In genomic region chr1:77754326-77754725, GRCm38 (mm10) we compare ENCODE assay signal across 20 mouse cellular contexts.
DNase-seq lines count a peak whose midpoint lies in the region.
"Had no signal": no experiment of that assay in that cellular context is flagged by ENCODE, and none has a peak within 500 bp of the region (broad histone marks: within the 10 kb centered on the region; RNA-seq: fewer than 3 reads in every experiment).

No protein-coding gene starts in this region.

- intact Hi-C loops in heart, postnatal 10 days (cut with DNase I) = no loop called here

- no peaks in the 10 kb centered on the region for H3K27me3 ChIP-seq in heart, embryonic 10.5 days (ENCODE audit: insufficient read depth, poor library complexity, severe bottlenecking)
- H3K27me3 ChIP-seq: forebrain, embryonic 15.5 days; hindbrain, embryonic 13.5 days; limb, embryonic 13.5 days; liver, embryonic 13.5 days had no signal

- no peaks in the 10 kb centered on the region for H3K36me3 ChIP-seq in heart, embryonic 10.5 days
- H3K36me3 ChIP-seq: embryonic facial prominence, embryonic 10.5 days; forebrain, embryonic 15.5 days; G1E; hindbrain, embryonic 13.5 days; limb, embryonic 13.5 days; liver, embryonic 13.5 days had no signal

- H3K27ac ChIP-seq in heart, embryonic 10.5 days = no peak overlapping the region
- H3K27ac ChIP-seq: embryonic facial prominence, embryonic 10.5 days; forebrain, embryonic 15.5 days; hindbrain, embryonic 13.5 days; limb, embryonic 13.5 days; liver, embryonic 13.5 days; stomach, postnatal 0 days had no signal

- 81% methylated on average over 3 of the region's 3 CpGs for WGBS in heart, embryonic 10.5 days

- H3K4me1 ChIP-seq in heart, embryonic 10.5 days = no peaks in the 10 kb centered on the region
- H3K4me1 ChIP-seq: embryonic facial prominence, embryonic 10.5 days; forebrain, embryonic 15.5 days; hindbrain, embryonic 13.5 days; limb, embryonic 13.5 days; liver, embryonic 13.5 days had no signal

- H3K4me3 ChIP-seq in heart, embryonic 10.5 days = no peak overlapping the region
- H3K4me3 ChIP-seq: embryonic facial prominence, embryonic 10.5 days; forebrain, embryonic 15.5 days; hindbrain, embryonic 13.5 days; limb, embryonic 13.5 days; liver, embryonic 13.5 days had no signal

- H3K9me3 ChIP-seq in heart, embryonic 10.5 days = no peaks in the 10 kb centered on the region
- H3K9me3 ChIP-seq: embryonic facial prominence, embryonic 10.5 days; forebrain, embryonic 15.5 days; liver, embryonic 13.5 days had no signal

- peak; percentile 68 for DNase-seq in heart, adult 8-10 months (ENCODE audit: low spot score)
- no peak for DNase-seq in heart, embryonic 10.5 days (ENCODE audit: low spot score)
- DNase-seq in kidney, postnatal 36 days = peak; percentile 4 to 5
- no peak for DNase-seq in kidney, adult 8-10 months
- DNase-seq in heart, postnatal 10 days = peak; percentile 4 to 9
- peak; percentile 70 for DNase-seq in lung, postnatal 36 days
- DNase-seq in cerebellum, adult 18-20 months = no peak
- no peak for DNase-seq in thymus, postnatal 36 days
- DNase-seq: adrenal gland, postnatal 14 days; cerebellum, postnatal 10 days; kidney, adult 11 months; liver, embryonic 13.5 days; midbrain, embryonic 14.5 days; thymus, adult 2 months had no signal

Comparison
In these comparisons a context has a peak if more than half of its experiments do, and no peak if none do; other contexts are left out.
1. DNase-seq: peak in heart, adult 8-10 months (single experiment), kidney, postnatal 36 days (2 of 2), heart, postnatal 10 days (2 of 2) and lung, postnatal 36 days (single experiment); none in heart, embryonic 10.5 days (single experiment), kidney, adult 8-10 months (0 of 2), cerebellum, adult 18-20 months (0 of 2) and thymus, postnatal 36 days (0 of 2).